Mouse (Mus musculus): ENCODE results near the gene Catsperz.
A peak's percentile ranks its signal among the peaks of the same experiment; 100 is the strongest.

The Catsperz gene

DNA sequence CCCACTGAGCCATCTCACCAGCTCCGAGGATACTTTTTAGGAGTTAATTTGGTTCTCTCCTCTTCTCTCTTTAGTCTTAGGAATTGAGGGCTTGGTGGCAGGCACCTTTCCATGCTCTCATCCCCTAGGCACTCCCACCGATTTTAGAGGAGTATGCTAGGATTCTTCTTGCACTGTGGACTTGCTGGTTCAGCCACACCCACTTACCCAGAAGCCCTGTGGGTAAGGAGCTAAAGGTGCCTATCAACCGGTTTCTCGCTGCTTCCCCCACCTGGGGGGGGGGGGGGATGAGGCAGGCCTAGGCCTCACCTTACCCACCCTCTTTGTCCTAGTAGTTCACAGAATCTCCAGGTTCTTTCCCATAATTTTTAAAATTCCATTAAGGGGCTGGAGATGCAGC, 22.6 kb upstream of the Catsperz start:
- DNase-seq (ENCODE audit: low read depth, low spot score), result no peak

DNA sequence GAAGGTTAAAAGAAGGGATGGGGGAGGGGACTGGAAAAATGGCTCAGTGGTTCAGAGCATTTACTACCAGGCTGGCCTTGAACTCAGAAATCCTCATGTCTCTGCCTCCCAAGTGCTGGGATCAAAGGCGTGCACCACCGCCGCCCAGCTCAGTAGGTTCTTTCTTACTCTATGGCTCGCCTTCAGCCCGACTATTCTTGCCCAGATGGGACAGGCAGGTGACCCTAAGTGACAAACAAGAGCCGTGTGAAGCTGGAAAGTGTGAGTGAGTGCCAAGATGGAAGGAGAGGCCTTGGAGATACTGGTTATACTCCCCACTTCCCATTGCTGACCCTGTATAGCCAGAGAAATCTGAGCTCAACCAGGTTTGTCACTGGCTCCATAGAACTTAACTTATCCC, 18.5 kb upstream of the Catsperz start:
- DNase-seq (ENCODE audit: low read depth, low spot score), result no peak

DNA sequence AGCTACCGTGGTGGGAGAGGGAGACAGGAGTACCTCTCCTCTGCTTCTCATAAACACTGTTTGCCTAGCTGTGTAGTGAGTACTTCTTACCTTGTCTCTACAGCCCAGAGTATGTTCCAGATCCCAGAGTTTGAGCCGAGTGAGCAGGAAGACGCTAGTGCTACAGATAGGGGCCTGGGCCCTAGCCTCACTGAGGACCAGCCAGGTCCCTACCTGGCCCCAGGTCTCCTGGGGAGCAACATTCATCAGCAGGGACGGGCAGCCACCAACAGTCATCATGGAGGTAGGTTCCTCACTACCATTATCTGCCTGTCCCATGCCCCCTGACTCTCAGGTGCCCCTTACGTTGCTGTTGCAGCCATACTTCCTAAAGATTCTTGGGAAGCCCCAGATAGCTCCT, 17.6 kb upstream of the Catsperz start:
- no peak for DNase-seq (ENCODE audit: low read depth, low spot score)

DNA sequence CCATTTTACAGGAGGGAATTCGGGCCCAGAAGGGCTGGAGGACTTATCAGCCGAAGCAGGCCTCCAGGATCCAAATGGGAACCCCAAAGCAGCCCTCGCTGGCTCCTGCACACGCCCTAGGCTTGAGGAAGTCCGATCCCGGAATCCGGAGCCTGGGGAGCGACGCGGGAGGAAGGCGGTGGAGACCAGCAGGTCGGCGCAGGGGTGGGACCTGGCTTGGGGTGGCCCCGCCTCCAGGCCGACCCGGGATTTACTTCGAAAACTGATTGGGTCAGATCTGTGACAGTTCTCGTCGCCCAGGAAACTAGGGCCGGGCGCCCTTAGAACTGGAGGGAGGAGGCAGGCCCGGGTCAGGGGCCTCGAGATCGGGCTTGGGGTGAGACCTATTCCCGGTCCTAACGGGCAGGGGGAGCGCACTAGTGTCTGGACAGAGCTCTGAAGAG, 17.1 kb upstream of the Catsperz start, which contains the start of gene Gpr137:
Gpr137 (minus strand) TSS at position 232 of the 443 bp plus-strand sequence.
- DNase-seq (ENCODE audit: low read depth, low spot score), result peak; percentile 88

DNA sequence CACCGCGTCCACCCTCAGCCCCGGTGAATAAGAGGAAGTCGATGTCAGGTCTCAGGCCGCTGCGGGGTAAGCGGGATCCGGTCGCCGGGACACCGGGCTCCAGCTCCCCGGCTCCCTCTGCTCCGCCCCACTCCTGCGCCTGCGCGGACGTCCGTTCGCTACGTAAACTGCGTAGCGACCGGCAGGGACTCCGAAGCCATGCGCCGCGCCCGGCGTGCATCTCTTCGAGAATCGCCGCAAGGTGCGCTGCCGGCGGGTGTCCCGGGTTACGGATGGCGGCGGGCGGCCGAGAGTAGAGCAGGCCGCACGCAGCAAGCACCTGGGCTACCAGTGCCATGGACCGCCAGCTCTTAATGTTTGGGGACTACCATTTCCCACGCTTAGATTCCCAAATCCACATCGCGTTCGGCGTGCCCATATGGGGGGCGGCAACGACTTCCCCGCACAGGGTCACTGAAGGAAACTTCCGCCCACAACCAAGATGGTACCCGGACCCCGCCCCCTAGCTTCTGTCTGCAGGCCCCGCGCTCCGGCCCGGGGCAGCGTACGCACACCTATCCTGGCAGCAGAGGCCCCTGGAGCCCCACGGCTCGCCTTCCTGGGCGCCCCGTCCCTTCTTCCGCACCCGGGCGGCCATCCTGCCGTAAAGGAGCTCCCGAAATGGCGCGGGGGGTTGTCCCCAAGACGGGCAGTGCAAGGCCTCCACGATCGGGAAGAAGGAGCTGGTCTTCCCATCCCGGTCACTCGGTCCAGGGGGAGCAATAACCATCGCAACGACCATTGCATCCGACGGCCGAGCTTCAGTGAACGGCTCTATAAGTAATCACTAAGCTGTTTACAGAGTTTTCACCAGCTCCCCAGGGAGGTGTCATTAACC, 16.4 kb upstream of the Catsperz start, which contains the start of gene Bad:
Bad (plus strand) TSS at position 490 of the 877 bp plus-strand sequence.
- DNase-seq (ENCODE audit: low read depth, low spot score), result peak; percentile 95

DNA sequence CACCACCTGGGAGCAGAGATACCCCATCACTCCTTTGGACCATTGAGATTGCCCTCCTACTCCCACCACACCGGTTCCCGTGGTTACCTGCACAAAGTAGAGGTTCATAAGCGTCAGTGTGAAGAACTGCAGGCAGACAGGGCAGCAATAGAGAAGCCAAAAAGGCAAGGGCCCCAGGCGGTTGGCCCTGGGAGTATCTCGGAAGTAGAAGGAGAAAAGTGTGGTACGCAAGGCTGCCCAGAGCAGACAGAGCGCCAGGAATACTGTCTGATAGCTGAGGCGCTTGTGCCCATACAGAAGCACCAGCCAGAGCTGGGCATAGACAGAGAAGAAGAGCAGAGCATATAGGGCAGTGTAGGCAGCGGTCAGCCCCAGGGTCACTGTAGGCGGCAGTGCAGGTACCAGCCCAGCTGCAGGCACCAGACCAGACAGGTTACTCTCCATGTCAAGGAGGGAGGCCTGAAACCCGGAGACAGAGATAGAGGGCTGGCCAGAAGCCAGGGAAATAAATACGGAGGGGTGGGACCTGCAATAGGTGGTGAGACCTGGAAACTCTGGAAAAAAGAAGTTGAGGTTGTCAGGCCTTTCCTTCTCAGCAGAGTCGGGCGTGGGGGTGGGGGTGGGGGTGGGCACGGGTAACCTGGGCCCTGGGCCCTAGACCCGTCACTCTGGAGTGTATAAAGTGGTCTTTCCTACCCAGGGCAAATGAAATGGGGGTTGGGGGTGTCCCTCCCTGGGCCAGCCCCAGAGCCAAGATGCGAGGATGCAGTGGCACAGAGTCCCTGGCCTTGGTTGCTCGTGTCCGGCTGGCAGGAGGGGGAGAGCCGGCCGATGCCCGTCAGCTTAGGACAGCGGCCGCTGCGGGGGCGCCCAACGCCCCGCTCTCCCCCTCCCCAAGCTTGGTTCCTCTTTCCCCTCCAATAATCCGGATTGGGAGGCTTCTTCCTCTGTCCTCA, 15.5 kb upstream of the Catsperz start:
- DNase-seq (ENCODE audit: low read depth, low spot score), result no peak

DNA sequence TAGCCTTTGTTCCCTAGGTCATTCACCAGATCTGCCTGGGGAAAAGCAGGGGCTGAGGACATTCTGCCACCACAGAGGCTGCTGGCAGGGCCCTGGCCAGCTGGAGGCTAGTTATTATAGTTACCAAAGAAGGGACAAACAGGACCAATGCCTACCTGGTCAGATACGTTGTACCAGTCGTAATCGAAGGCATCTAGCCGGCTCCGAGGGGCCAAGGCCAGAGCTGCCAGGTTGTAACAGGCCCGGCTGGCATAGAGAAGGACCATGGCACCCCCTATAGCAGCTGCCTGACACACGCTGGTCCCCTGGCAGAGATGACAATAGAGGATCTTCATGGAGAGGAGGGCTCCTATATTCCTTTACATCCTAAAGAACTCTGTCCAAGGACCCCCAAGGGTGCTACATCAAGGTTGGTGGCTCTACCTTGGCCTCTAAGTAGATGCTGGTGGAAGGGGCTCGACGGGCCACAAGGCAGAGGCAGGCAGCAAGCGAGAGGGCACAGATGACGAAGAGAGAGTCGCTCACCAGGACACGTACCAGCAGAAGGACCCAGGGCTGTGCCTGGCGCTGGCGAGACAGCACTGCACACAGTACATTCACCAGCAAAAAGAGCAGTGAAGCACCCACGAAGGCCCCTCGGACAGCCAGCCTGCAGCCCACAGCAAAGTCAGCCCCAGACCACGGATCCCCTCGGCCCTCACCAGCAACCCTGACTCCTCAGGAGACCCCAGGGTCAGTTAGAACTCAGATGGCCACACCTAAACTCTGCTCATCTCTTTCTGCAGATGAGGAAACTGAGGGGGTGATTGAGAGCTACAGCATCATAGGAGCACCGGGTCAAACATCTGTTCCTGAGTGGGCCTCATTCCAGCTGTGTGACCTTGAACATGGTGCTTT, 14.2 kb upstream of the Catsperz start:
- no peak for DNase-seq (ENCODE audit: low read depth, low spot score)

DNA sequence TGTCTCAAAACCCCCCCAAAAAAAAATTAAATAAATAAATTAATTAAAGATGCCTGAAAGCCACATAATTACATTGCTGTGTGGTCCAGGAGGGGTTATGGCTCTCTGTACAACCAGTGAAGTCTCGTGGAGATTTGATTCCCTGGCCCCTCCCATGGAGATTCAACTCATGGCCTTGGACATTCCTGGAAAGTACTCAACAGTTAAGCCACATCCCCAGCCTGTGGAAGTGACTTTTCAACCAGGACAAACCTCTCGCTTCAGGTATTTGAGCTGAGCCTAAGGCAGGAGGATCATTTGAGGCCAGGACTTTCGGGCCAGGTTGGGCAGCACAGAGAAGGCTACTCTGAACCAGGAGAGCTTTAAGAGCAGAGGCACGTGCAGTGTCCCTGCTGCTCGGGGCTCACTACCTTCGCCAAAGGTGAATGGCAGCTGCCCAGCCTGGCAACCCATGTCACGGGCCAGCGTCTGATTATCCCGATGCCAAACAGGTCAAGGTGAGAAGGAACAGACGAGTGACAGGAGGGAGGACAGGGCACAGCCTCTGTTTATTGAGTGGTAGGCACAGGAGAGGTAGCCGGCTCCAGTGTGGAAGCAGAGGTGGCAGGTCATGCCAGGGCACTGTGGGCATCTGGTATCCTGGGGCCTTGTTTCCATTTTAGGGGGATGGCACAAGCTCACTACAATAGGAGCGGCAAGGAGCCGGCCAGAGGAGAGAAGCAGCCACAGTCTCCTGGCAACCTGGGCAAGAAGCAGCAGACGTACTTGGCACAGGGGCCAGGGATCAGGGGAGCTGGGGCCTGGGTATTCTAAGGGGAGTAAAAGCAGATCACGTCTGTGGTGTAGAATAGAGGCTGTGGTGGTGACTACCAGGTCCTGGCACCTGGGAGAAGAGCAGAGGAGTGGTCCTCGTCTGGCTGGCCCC, 12.6 kb upstream of the Catsperz start:
- no peak for DNase-seq (ENCODE audit: low read depth, low spot score)

DNA sequence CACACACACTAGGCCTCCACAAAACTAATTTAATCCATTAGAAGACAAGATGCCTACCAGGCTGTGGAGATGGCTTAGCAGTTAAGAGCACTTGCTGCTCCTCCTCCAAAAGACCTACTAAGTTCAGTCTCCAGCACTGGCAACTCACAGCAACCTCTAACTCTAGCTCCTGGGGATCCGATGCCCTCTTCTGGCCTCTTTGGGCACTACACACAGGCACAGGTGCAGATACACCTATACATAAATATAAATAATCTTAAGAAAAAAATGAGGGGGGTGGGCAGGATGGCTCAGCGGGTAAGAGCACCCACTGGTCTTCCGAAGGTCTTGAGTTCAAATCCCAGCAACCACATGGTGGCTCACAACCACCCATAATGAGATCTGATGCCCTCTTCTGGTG, 11.1 kb upstream of the Catsperz start:
- no peak for DNase-seq (ENCODE audit: low read depth, low spot score)

DNA sequence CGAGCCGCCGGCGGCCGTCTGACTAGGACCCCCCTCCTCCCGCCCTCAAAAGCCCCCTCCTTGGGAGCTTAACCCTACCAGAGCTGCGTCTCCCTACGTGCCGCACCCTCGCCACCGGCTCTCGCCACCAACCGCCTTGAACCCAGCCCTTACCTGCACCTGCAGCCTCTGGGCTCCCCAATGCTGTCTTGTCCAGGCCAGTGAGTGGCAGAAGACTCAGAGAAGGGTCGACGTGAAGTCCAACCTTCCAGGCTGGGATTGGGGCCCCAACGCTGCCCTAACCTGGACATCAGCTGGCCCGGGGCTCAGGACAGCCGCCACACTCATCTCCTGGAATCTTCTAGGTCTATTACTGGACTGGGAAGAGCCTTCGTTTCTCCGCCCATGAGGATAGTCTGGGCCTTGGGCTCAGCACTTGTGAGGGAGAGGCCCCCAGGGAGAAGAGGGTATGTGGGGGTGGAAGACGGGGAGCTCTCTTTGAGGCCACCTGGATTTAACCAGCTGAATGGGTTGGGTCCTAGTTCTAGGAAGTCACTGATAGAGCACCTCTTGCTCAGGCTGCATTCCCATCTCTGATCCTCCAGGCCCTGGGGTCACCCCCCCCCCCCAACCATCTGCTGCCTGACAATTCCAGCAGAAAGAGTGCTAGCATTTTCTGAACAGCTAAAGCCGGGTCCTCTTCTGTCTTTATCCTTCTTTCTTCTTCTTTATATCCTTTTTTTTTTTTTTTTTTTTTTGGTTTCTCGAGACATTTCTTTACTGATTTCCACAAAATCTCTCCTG, 9.2 kb upstream of the Catsperz start, which contains the start of gene Kcnk4:
Kcnk4 (minus strand) TSS at position 321 of the 783 bp plus-strand sequence.
- no peak for DNase-seq (ENCODE audit: low read depth, low spot score)

DNA sequence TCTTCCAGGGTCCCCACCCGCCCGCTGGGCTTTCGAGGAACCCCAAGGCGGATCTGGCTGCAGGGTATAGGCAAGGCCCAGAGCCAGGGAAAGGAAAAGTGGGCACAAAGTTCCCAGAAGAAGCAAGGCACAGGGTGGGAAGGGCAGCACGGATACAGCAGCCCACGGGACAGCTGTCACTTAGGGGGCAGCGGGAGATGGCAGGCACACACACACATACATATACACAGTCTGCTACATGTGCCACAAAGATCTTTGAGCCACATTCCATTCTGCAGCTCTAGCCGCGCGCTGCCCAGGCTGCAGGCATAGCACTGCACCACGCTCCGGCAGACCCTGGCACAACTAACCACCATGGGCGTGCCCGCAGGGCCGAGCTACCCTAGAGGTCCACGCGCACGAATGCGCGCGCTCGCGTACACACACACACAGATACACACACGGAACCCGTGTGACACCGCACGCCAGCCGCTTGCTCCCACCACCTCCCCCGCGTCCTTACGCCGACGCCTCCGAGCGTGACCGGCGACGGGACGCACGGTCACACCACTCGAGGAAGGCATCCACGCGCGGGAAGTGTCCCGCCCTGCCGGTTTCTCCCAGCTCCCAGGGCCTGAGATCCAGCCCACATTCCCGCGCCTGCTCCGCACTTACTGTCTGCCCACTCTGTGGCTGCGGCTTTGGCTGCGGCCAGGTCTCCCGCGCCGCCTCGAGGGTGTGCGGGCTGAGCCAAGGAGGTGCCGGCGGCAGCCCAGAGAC, 8.4 kb upstream of the Catsperz start:
- no peak for DNase-seq (ENCODE audit: low read depth, low spot score)

DNA sequence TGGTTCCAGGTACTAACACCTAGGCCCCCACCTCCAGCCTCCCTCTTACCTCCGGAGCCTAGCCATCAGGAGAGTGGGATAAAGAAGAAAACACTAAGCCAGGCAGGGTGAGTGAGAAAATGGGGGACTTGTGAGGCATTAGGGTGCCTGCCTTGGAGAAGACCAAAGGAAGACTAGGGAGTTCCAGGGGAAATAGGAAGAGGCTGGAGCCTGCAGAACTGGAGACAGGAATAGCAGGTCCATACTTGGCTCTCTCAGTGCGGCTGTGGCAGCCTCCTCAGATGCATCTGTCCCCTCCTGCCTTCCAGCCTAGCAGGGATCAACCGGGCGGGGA, 7.9 kb upstream of the Catsperz start:
- DNase-seq (ENCODE audit: low read depth, low spot score), result no peak

DNA sequence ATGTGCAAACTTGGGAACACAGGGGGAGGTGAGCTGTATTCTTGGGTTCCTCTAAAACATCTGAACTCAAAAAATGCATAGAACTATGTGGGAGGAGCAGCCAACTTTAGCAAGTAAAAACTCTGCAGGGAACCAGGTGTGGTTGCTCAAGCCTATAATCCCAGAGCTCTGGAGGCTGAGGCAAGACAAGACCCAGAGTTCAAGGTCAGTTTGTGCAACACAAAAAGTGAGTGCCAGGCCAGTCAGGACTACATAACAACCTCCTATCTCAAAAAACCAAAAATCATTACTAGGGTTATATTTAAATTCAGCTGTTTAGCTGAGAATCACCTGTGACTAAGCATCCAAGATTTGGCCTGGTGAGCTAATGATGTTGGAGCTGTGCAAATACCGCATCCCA, 6.8 kb upstream of the Catsperz start:
- DNase-seq (ENCODE audit: low read depth, low spot score), result no peak

DNA sequence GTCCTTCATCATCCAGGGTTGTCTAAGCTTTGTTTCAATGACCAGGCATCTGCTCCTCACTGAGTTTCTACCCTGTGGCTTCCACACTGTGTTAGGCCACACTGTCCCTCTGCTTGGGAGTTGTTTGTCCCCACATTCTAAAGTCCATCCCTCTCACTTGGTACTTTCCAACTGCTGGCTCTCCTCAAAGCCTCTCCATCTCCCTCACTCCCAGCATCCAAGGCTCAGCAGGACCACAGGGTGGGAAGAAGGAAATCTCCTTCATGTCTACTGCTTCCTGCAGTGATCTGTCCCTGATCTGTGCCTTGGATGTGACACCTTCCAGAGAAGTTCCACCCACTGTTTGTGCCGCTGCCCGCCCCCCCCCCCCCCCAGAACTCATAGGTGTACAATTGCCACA, 5.8 kb upstream of the Catsperz start:
- DNase-seq (ENCODE audit: low read depth, low spot score), result no peak

DNA sequence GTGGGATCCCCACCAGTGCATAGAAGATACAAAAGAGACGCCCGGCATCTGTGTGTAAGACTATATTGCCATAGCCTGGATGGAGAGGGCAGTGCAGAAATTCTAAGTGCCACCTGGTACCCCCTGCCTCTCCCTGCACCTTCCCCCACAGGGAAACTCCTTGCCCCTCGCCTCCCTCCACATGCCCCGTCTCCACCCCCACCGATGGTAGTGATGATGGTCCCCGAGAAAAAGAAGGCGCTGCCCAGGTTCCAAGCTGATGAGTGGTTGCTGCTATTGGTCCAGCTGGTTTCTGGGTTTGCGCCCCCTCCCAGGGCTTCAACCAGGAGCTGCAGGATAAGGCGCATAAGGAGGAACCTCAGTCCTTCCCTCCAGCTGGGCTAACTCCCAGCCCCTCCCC, 2.9 kb upstream of the Catsperz start:
- no peak for DNase-seq (ENCODE audit: low read depth, low spot score)

DNA sequence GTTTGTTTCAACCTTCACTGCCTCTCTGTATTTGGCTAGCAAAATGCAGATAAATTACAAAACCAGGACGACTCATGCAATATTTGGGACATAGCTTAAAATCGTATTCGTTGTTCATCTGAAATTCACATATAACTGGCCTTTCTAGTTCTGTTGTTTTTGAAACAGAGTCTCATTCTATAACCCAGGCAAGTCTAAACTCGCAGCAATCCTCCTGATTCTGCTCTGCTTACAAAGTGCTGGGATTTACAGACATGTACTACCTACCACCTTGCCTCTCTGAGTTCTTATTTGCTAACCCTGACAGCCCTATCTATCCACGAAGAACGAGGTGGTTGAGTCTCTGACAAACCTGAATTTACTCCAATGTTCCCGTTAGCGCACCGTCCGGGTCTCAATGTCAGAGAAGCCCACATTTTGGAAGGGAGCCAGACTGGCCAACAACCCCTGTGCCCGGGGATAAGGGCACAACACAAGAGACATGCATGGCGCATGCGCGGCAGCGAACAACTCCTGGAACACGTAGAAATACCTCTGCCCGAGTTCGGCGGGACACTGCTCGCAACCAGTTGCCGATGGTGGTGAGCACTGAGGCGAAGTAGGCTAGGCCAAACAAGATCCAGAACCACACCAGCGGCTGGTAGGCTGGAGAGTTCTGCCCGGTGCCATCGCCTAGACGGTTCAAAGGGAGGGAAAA, 1.5 kb upstream of the Catsperz start:
- DNase-seq (ENCODE audit: low read depth, low spot score), result no peak

DNA sequence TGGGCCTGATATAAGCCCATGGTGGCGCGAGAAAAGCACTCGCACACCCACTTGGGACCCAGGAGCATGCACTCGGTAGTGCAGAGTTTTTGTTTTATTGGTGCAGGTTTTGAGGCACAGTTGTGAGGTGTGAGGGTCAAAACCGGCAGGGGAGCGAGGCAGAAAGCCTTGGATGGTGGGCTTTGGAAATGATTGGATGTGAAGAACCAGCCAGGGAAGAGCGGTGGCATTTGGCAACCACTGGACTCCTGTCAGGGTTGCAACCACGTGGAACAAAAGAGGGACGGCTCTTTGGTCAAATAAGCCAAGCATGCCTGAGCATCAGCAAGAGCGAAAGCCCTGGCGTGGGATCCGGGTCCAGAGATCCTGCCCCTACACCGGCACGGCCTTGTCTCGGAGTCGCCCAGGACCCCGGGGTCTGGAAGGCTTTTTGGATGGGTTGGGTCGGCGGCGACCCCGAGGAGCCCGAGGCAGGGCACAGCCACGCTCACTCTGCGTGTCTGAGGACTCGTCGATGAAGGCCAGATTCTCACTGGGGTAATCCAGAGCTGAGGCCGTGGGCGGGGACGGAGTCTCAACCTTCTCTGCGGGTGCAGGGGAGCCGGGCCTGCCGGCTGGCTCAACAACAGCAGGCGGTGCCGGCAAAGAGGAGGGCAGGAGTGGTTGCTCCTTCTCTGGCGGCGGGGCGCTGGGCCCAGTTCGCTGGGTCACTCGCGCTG, 590 bp upstream of the Catsperz start:
- DNase-seq (ENCODE audit: low read depth, low spot score), result no peak

All from mesoderm, embryonic 11.5 days (tissue).